In genomic region chr3:94373090-94373489, GRCm38 (mm10) we compare ENCODE assay signal across 8 mouse cellular contexts. TPM values are rescaled to one million over a fixed set of nuclear protein-coding genes. Genes with fewer than 3 reads are reported as not detected.
A peak's percentile ranks its signal among the peaks of the same experiment; 100 is the strongest.
DNase-seq lines count a peak whose midpoint lies in the region; ATAC-seq and TF ChIP-seq lines count a peak whose summit lies in the region.

No protein-coding gene starts in this region.

- no peaks in the 10 kb centered on the region for H3K9me3 ChIP-seq in intestine, embryonic 16.5 days (ENCODE audit: control insufficient read depth, low read length)
- no peaks in the 10 kb centered on the region for H3K9me3 ChIP-seq in lung, postnatal 0 days (ENCODE audit: low read length)

- no peak for TF ChIP-seq CTCF in lung, postnatal 0 days (IDR thresholded peaks at IDR 0.05)

- H3K27me3 ChIP-seq in intestine, embryonic 16.5 days (replicated peaks; ENCODE audit: control insufficient read depth, insufficient read depth, low read length): no peaks in the 10 kb centered on the region
- no peaks in the 10 kb centered on the region for H3K27me3 ChIP-seq in lung, postnatal 0 days (replicated peaks; ENCODE audit: insufficient read depth, low read length)

- peak overlapping the region; percentile 52 for H3K27ac ChIP-seq in intestine, embryonic 16.5 days (ENCODE audit: low read length)
- peak overlapping the region; percentile 82 for H3K27ac ChIP-seq in lung, postnatal 0 days (ENCODE audit: low read length)

- H3K9ac ChIP-seq in intestine, embryonic 16.5 days (ENCODE audit: low read depth, low read length): peak overlapping the region; percentile 50
- no peak overlapping the region; the same call in 1 of the 2 replicates for H3K9ac ChIP-seq in lung, postnatal 0 days (replicated peaks; ENCODE audit: low read depth)

- H3K36me3 ChIP-seq in intestine, embryonic 16.5 days (ENCODE audit: control insufficient read depth, insufficient read depth, low read length): no peaks in the 10 kb centered on the region
- no peaks in the 10 kb centered on the region for H3K36me3 ChIP-seq in lung, postnatal 0 days (ENCODE audit: insufficient read depth, low read length)

- peak; percentile 26 for DNase-seq in right cerebral cortex, adult 2 months (ENCODE audit: low spot score in 2 of 2)
- no peak for DNase-seq in right cerebral cortex, postnatal 36 days (ENCODE audit: low spot score in 2 of 2)
- peak; percentile 23 to 35 for DNase-seq in cerebellum, postnatal 25 days
- DNase-seq in lung, postnatal 0 days (ENCODE audit: low spot score): peak; percentile 49
- peak; percentile 40 for DNase-seq in thymus, postnatal 25 days
- DNase-seq in B cell, adult 2 months: no peak
- no peak for DNase-seq in spleen, postnatal 36 days (ENCODE audit: low spot score in 2 of 2)

- WGBS in intestine, embryonic 16.5 days: 10% methylated on average over 10 of the region's 10 CpGs
- WGBS in lung, postnatal 0 days: 6% methylated on average over 9 of the region's 10 CpGs

- H3K4me2 ChIP-seq in intestine, embryonic 16.5 days (ENCODE audit: low read depth, low read length): peak overlapping the region; percentile 53
- H3K4me2 ChIP-seq in lung, postnatal 0 days (replicated peaks; ENCODE audit: low read depth, low read length): peak overlapping the region; percentile 51

- H3K4me3 ChIP-seq in intestine, embryonic 16.5 days (ENCODE audit: low read length): peak overlapping the region; percentile 44
- H3K4me3 ChIP-seq in lung, postnatal 0 days (ENCODE audit: low read depth, low read length): peak overlapping the region; percentile 25

- H3K4me1 ChIP-seq in intestine, embryonic 16.5 days (ENCODE audit: control insufficient read depth, insufficient read depth, low read length): peaks cover 30% of the 10 kb centered on the region
- H3K4me1 ChIP-seq in lung, postnatal 0 days (ENCODE audit: insufficient read depth, low read depth, low read length): no peaks in the 10 kb centered on the region

- peak; percentile 55 for ATAC-seq in intestine, embryonic 16.5 days
- peak; percentile 53 for ATAC-seq in lung, postnatal 0 days

- no peak for TF ChIP-seq EP300 in lung, postnatal 0 days (IDR thresholded peaks at IDR 0.05)

RNA-seq across cellular contexts. Expression of gene Rorc, which starts 0.5 kb away (rescaled TPM):
- 11.8 and 14.6 TPM in 2 replicates for polyA plus RNA-seq in intestine, embryonic 16.5 days (2015; fragmentation: Nextera tagmentation; extraction: Ambion mirVana)
- 5.6 and 7.4 TPM in 2 replicates for polyA plus RNA-seq in lung, postnatal 0 days (2015; fragmentation: Nextera tagmentation; extraction: Ambion mirVana)

RNA-seq across cellular contexts. Expression of gene C2cd4d, which starts 10.9 kb away (rescaled TPM):
- polyA plus RNA-seq in intestine, embryonic 16.5 days (2015; fragmentation: Nextera tagmentation; extraction: Ambion mirVana): 0.38 and 0.71 TPM in 2 replicates
- polyA plus RNA-seq in lung, postnatal 0 days (2015; fragmentation: Nextera tagmentation; extraction: Ambion mirVana): 0.29 and 0.76 TPM in 2 replicates

RNA-seq across cellular contexts. Expression of gene Lingo4, which starts 25.2 kb away (rescaled TPM):
- polyA plus RNA-seq in intestine, embryonic 16.5 days (2015; fragmentation: Nextera tagmentation; extraction: Ambion mirVana): 0.48 and 0.54 TPM in 2 replicates
- polyA plus RNA-seq in lung, postnatal 0 days (2015; fragmentation: Nextera tagmentation; extraction: Ambion mirVana): 0.26 and 0.42 TPM in 2 replicates

RNA-seq across cellular contexts. Expression of gene Them5, which starts 31.2 kb away (rescaled TPM):
- polyA plus RNA-seq in intestine, embryonic 16.5 days (2015; fragmentation: Nextera tagmentation; extraction: Ambion mirVana): 0.42 TPM in 1 of 2 replicates, not detected in the other
- 2.9 and 3.2 TPM in 2 replicates for polyA plus RNA-seq in lung, postnatal 0 days (2015; fragmentation: Nextera tagmentation; extraction: Ambion mirVana)

RNA-seq across cellular contexts. Expression of gene Tdrkh, which starts 40.0 kb away (rescaled TPM):
- polyA plus RNA-seq in intestine, embryonic 16.5 days (2015; fragmentation: Nextera tagmentation; extraction: Ambion mirVana): 9.0 and 10.3 TPM in 2 replicates
- polyA plus RNA-seq in lung, postnatal 0 days (2015; fragmentation: Nextera tagmentation; extraction: Ambion mirVana): 2.1 and 4.7 TPM in 2 replicates

Comparison
In these comparisons a context has a peak if more than half of its experiments do, and no peak if none do; other contexts are left out.
1. DNase-seq: peak in right cerebral cortex, adult 2 months (2 of 2), cerebellum, postnatal 25 days (2 of 2), lung, postnatal 0 days (single experiment) and thymus, postnatal 25 days (single experiment); none in right cerebral cortex, postnatal 36 days (0 of 2), B cell, adult 2 months (0 of 2) and spleen, postnatal 36 days (0 of 2).